Mouse (Mus musculus): Measurements from ENCODE around the gene Eloa. TPM values are rescaled to one million over a fixed set of nuclear protein-coding genes. Genes with fewer than 3 reads are reported as not detected.

Eloa gene
- total and polyA plus RNA-seq, 3 experiments, result 11.0 to 35.5 (median 31.1) TPM

- H3K27ac ChIP-seq, result no peak overlapping the region
- peaks cover 7% of the 10 kb centered on the region for H3K4me1 ChIP-seq (ENCODE audit: control insufficient read depth, insufficient read depth, low read length)
- H3K9ac ChIP-seq (ENCODE audit: low read depth, low read length), result no peak overlapping the region
- 85% methylated on average over 18 of the region's 18 CpGs for WGBS
- intact Hi-C loops (cut with DNase I), result no loop called here
- DNase-seq, result no peak
- no peaks in the 10 kb centered on the region for H3K27me3 ChIP-seq (ENCODE audit: control insufficient read depth, insufficient read depth, low read length)
- TF ChIP-seq CTCF (IDR thresholded peaks at IDR 0.05) (no peak), POLR2A (IDR thresholded peaks at IDR 0.05; ENCODE audit: insufficient read depth, low read depth, low read length) (no peak), EP300 (IDR thresholded peaks at IDR 0.05; ENCODE audit: insufficient read depth, low read depth, low read length) (no peak)
- H3K36me3 ChIP-seq (ENCODE audit: control insufficient read depth, insufficient read depth, low read length), result no peaks in the 10 kb centered on the region
- peaks cover 1% of the 10 kb centered on the region; the same call in 1 of the 2 replicates for H3K79me2 ChIP-seq (replicated peaks; ENCODE audit: control insufficient read depth, insufficient read depth, low read length)
- H3K4me3 ChIP-seq, result no peak overlapping the region
These were observed 54.3 kb downstream of the Eloa start for GRCm38 (mm10) chr4:135967086-135967760.

GRCm38 (mm10) chr4:135966283-135966682 is 55.3 kb downstream of the Eloa start:
- TF ChIP-seq CTCF (IDR thresholded peaks at IDR 0.05) (no peak), POLR2A (IDR thresholded peaks at IDR 0.05; ENCODE audit: insufficient read depth, low read depth, low read length) (no peak), EP300 (IDR thresholded peaks at IDR 0.05; ENCODE audit: insufficient read depth, low read depth, low read length) (no peak)
- Histone ChIP-seq H3K79me2 (replicated peaks; ENCODE audit: control insufficient read depth, insufficient read depth, low read length) (no peaks in the 10 kb centered on the region), H3K4me1 (ENCODE audit: control insufficient read depth, insufficient read depth, low read length) (peaks cover 3% of the 10 kb centered on the region), H3K4me3 (no peak overlapping the region), H3K27ac (no peak overlapping the region), H3K9ac (ENCODE audit: low read depth, low read length) (no peak overlapping the region), H3K27me3 (ENCODE audit: control insufficient read depth, insufficient read depth, low read length) (no peaks in the 10 kb centered on the region), H3K36me3 (ENCODE audit: control insufficient read depth, insufficient read depth, low read length) (no peaks in the 10 kb centered on the region)
- 90% methylated on average over 16 of the region's 16 CpGs for WGBS
- DNase-seq, result no peak
- intact Hi-C loops (cut with DNase I), result no loop called here

GRCm38 (mm10) chr4:135965113-135965512 is 56.5 kb downstream of the Eloa start:
- intact Hi-C loops (cut with DNase I), result no loop called here
- TF ChIP-seq POLR2A (IDR thresholded peaks at IDR 0.05; ENCODE audit: insufficient read depth, low read depth, low read length) (no peak), CTCF (IDR thresholded peaks at IDR 0.05) (no peak), EP300 (IDR thresholded peaks at IDR 0.05; ENCODE audit: insufficient read depth, low read depth, low read length) (no peak)
- H3K27ac ChIP-seq, result no peak overlapping the region
- H3K27me3 ChIP-seq (ENCODE audit: control insufficient read depth, insufficient read depth, low read length), result no peaks in the 10 kb centered on the region
- H3K4me1 ChIP-seq (ENCODE audit: control insufficient read depth, insufficient read depth, low read length), result peaks cover 2% of the 10 kb centered on the region
- no peak overlapping the region for H3K9ac ChIP-seq (ENCODE audit: low read depth, low read length)
- no peak for DNase-seq
- 81% methylated on average over 9 of the region's 9 CpGs for WGBS
- no peaks in the 10 kb centered on the region for H3K36me3 ChIP-seq (ENCODE audit: control insufficient read depth, insufficient read depth, low read length)
- H3K79me2 ChIP-seq (replicated peaks; ENCODE audit: control insufficient read depth, insufficient read depth, low read length), result no peaks in the 10 kb centered on the region
- no peak overlapping the region for H3K4me3 ChIP-seq

- peak overlapping the region; percentile 59 for H3K4me3 ChIP-seq
- WGBS, result 2% methylated on average over 12 of the region's 12 CpGs
- no peaks in the 10 kb centered on the region for H3K79me2 ChIP-seq (replicated peaks; ENCODE audit: control insufficient read depth, insufficient read depth, low read length)
- H3K27ac ChIP-seq, result no peak overlapping the region; the same call in 1 of the 2 replicates
- no peak for TF ChIP-seq EP300 (IDR thresholded peaks at IDR 0.05; ENCODE audit: insufficient read depth, low read depth, low read length)
- TF ChIP-seq POLR2A (IDR thresholded peaks at IDR 0.05; ENCODE audit: insufficient read depth, low read depth, low read length), result no peak
- TF ChIP-seq CTCF (IDR thresholded peaks at IDR 0.05), result no peak
- intact Hi-C loops (cut with DNase I), result loop anchor here (5.0 kb wide), 1 partner anchor 88 kb away; the partner anchor contains the start of gene Rpl11
- H3K27me3 ChIP-seq (ENCODE audit: control insufficient read depth, insufficient read depth, low read length), result no peaks in the 10 kb centered on the region
- peak; percentile 53 to 68 for DNase-seq
- peaks cover 2% of the 10 kb centered on the region for H3K4me1 ChIP-seq (ENCODE audit: control insufficient read depth, insufficient read depth, low read length)
- peak overlapping the region; percentile 61 for H3K9ac ChIP-seq (ENCODE audit: low read depth, low read length)
- no peaks in the 10 kb centered on the region for H3K36me3 ChIP-seq (ENCODE audit: control insufficient read depth, insufficient read depth, low read length)
These were observed 57.1 kb downstream of the Eloa start for GRCm38 (mm10) chr4:135964426-135964825.

GRCm38 (mm10) chr4:135963457-135964193 is 57.9 kb downstream of the Eloa start, which contains the start of gene Gale:
Gene Gale (plus strand): TSS chr4:135963727.
- under 1% methylated on average over 56 of the region's 56 CpGs for WGBS
- H3K4me1 ChIP-seq (ENCODE audit: control insufficient read depth, insufficient read depth, low read length), result peaks cover 2% of the 10 kb centered on the region
- intact Hi-C loops (cut with DNase I), result loop anchor here (2.0 to 5.0 kb wide), 3 partner anchors 43 to 89 kb away; partner anchors contain the start of genes Eloa, Fuca1 and Rpl11
- no peaks in the 10 kb centered on the region for H3K79me2 ChIP-seq (replicated peaks; ENCODE audit: control insufficient read depth, insufficient read depth, low read length)
- H3K4me3 ChIP-seq, result peak within 1 kb of the TSS; percentile 59
- no peaks in the 10 kb centered on the region for H3K36me3 ChIP-seq (ENCODE audit: control insufficient read depth, insufficient read depth, low read length)
- DNase-seq, result peak; percentile 96
- H3K9ac ChIP-seq (ENCODE audit: low read depth, low read length), result peak within 1 kb of the TSS; percentile 86
- peak within 1 kb of the TSS; percentile 100 for H3K27ac ChIP-seq
- no peaks in the 10 kb centered on the region for H3K27me3 ChIP-seq (ENCODE audit: control insufficient read depth, insufficient read depth, low read length)
- TF ChIP-seq EP300 (IDR thresholded peaks at IDR 0.05; ENCODE audit: insufficient read depth, low read depth, low read length) (peak; percentile 99), CTCF (IDR thresholded peaks at IDR 0.05) (no peak), POLR2A (IDR thresholded peaks at IDR 0.05; ENCODE audit: insufficient read depth, low read depth, low read length) (peak; percentile 99)

Data from heart, adult 2 months (tissue).